Mouse (Mus musculus): Measurements from ENCODE around the gene Ooep. TPM values are rescaled to one million over a fixed set of nuclear protein-coding genes. Genes with fewer than 3 reads are reported as not detected.
"Not testable (repeated sequence)": the region's sequence is repeated elsewhere in the genome, so short reads cannot be mapped to it uniquely, and the experiment has no call there.

Gene Ooep
- polyA plus RNA-seq, 1 experiment from 2014 or later = 0.52 TPM

DNA sequence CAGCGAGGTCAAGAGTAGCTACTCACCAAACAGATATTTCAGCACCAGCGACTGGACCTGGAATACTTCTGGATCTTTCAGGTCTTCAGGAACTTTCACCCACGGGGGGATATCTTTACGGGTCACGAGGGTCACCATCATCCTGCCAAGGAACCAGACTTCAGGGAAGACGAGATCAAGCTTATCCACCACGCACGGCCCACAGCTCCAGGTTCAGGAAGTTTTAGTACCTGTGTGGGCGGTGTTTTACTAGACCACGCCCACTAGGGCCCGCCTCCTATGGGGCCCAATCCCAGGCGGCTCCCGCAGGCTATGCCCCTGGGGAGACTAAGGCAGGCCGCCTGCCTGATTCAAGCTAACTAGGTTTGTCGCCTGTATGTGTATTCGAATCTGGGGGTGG is 10.6 kb downstream of the Ooep start, which contains the start of gene Dppa5a:
Gene Dppa5a (minus strand): TSS at position 219 of the 400 bp plus-strand sequence.
- not testable (repeated sequence) for H3K4me2 ChIP-seq; H3K4me3 ChIP-seq; H3K36me3 ChIP-seq; H3K27me3 ChIP-seq (replicated peaks); H3K9me3 ChIP-seq; H3K27ac ChIP-seq (replicated peaks); H3K4me1 ChIP-seq; H3K9ac ChIP-seq; ATAC-seq (ENCODE audit: extremely low read depth, insufficient number of reproducible peaks, low FRiP score, low TSS enrichment)
- 80% methylated on average over 16 of the region's 16 CpGs for WGBS

DNA sequence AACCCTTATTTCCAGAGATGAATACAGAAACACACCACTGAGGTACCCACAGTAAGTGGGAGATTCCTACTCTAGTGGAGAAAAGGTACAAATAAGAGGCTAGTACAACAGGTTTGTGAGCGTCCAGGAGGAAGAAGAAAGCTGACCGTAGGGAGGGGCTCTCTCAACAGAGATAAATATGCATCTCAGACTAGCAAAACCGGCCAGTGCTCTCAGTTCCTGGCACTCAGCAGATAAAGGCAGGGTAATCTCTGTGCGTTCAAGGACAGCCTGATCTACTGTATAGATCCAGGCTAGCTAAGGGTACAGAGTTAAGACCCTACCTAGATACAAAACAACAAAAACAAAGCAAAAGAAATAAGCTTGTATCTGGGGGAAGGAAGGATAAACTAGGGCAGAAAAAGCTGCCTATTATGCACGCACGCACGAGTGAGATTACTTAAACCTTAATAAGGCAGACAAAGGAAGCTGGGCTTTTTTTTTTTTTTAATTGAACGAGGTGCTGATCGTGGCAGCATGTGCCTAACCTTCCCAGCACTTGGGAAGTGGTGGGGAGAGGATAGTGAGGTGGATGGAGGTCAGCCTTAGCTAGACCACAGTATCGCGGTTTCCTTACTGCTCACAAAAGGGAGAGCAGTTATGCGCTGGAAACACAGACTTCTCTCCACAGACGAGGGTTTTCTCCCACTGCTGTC is 12.5 kb downstream of the Ooep start:
- 60% methylated on average over 13 of the region's 13 CpGs for WGBS

DNA sequence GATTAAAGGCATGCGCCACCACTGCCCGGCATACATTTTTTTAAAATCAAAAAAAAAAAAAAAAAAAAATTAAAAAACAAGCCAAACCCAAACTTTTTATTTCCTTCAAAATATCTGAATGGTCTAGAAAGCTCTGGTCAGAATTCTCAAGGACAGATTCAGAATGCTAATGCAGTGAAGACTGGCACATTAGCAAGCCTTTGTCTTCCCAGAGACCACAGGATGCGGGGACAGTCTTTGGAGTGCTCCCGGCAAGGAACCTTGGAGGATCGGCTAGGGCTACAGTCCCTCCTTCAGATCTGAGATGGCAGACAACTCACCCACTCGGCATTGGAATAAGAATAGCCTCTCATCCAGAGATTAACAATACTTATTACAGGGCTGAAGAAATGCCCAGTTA is 13.8 kb downstream of the Ooep start:
- ATAC-seq (ENCODE audit: extremely low read depth, insufficient number of reproducible peaks, low FRiP score, low TSS enrichment) = no peak
- H3K4me2 ChIP-seq = no peak overlapping the region
- no peaks in the 10 kb centered on the region for H3K36me3 ChIP-seq
- no peak overlapping the region for H3K9ac ChIP-seq
- H3K9me3 ChIP-seq = no peaks in the 10 kb centered on the region
- no peaks in the 10 kb centered on the region for H3K4me1 ChIP-seq
- H3K27ac ChIP-seq (replicated peaks) = no peak overlapping the region
- no peaks in the 10 kb centered on the region for H3K27me3 ChIP-seq (replicated peaks)
- no peak overlapping the region for H3K4me3 ChIP-seq
- WGBS = 80% methylated on average over 6 of the region's 6 CpGs

More for the DNA sequence above, 12.5 kb downstream of the Ooep start:
- no peak overlapping the region for H3K27ac ChIP-seq (replicated peaks)
- no peak overlapping the region for H3K4me3 ChIP-seq
- no peak overlapping the region for H3K9ac ChIP-seq
- no peaks in the 10 kb centered on the region for H3K27me3 ChIP-seq (replicated peaks)
- H3K36me3 ChIP-seq = no peaks in the 10 kb centered on the region
- no peak for ATAC-seq (ENCODE audit: extremely low read depth, insufficient number of reproducible peaks, low FRiP score, low TSS enrichment)
- no peaks in the 10 kb centered on the region for H3K9me3 ChIP-seq
- no peak overlapping the region for H3K4me2 ChIP-seq
- H3K4me1 ChIP-seq = no peaks in the 10 kb centered on the region

DNA sequence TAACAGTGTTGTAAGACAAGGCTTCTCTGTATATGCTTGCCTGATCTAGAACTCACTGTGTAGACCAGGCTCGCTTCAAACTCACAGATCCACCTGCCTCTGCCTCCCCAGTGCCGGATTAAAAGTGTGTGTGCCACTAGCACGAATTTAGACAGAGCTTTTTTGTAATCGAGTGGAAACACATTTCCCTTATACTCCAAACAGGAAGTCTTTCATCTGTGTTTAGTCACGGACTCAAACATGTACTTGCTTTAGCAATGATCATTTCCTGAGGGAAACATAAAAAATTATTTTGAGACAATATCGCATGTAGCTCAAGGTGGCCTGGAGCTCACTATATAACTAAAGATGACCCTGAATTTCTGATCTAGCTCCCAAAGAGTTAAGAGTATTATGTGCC is 15.2 kb downstream of the Ooep start:
- no peaks in the 10 kb centered on the region for H3K36me3 ChIP-seq
- no peaks in the 10 kb centered on the region for H3K27me3 ChIP-seq (replicated peaks)
- no peak overlapping the region for H3K27ac ChIP-seq (replicated peaks)
- 64% methylated on average over 6 of the region's 6 CpGs for WGBS
- no peak overlapping the region for H3K9ac ChIP-seq
- ATAC-seq (ENCODE audit: extremely low read depth, insufficient number of reproducible peaks, low FRiP score, low TSS enrichment) = no peak
- no peak overlapping the region for H3K4me2 ChIP-seq
- H3K4me3 ChIP-seq = no peak overlapping the region
- H3K9me3 ChIP-seq = no peaks in the 10 kb centered on the region
- no peaks in the 10 kb centered on the region for H3K4me1 ChIP-seq

DNA sequence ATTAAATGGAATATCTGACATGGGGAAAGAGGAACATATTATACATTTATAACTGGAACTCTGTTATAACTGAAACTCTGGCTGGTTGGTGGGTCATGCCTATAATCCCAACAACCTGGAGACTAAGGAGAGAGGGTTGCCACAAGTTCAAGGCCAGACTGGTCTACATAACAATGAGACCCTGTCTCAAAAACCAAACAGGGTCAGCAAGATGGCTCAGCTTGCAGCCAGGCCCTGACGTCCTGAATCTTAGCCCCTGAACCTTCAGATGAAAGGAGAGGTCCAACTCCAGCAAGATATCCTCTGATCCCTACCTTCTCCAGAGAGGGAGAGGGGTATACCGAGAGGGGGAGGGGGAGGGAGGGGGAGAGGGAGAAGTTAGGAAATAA is 18.0 kb downstream of the Ooep start:
- no peaks in the 10 kb centered on the region for H3K4me1 ChIP-seq
- H3K4me3 ChIP-seq = no peak overlapping the region
- H3K27ac ChIP-seq (replicated peaks) = no peak overlapping the region
- no peaks in the 10 kb centered on the region for H3K36me3 ChIP-seq
- no peaks in the 10 kb centered on the region for H3K9me3 ChIP-seq
- no peak overlapping the region for H3K4me2 ChIP-seq
- no peak overlapping the region for H3K9ac ChIP-seq
- no peaks in the 10 kb centered on the region for H3K27me3 ChIP-seq (replicated peaks)
- no peak for ATAC-seq (ENCODE audit: extremely low read depth, insufficient number of reproducible peaks, low FRiP score, low TSS enrichment)
- 34% methylated on average over 2 of the region's 2 CpGs for WGBS

DNA sequence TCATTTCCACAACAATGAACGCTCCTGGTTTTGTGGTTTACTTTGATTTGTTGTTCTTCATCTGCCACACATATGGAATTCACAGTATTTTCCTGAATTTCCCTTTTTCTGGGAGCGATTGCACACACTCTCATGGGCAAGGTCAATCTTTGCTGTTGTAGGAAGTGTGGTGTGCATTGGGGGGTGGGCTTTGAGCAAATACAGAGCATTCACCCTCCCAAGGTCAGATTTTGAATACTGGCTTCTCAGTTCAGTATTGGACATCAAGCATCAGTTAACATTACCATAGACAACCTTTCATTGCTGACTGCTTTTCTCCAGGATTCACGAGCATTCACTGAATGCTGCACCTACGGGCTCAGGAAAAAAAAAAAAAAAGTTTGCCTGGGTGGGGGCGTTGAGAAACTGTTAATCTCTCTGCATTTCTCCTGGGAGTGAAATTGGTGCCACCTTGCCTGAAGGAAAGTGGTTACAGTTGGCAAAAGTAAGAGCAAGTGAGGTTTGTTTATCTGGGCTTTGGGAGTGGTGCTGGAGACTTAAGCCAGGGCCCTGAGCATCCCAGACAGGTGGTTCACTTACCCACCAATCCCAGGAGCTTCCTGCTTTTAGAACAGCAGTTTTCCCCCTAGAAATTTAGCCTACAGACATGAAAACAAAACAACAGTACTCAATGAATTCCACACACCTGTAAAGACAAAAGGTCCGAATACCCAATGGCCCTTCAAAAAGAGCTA is 18.6 kb downstream of the Ooep start:
- ATAC-seq (ENCODE audit: extremely low read depth, insufficient number of reproducible peaks, low FRiP score, low TSS enrichment) = no peak
- no peak overlapping the region for H3K9ac ChIP-seq
- no peak overlapping the region for H3K4me2 ChIP-seq
- H3K27me3 ChIP-seq (replicated peaks) = no peaks in the 10 kb centered on the region
- H3K27ac ChIP-seq (replicated peaks) = no peak overlapping the region
- no peaks in the 10 kb centered on the region for H3K36me3 ChIP-seq
- H3K4me1 ChIP-seq = no peaks in the 10 kb centered on the region
- WGBS = 73% methylated on average over 6 of the region's 6 CpGs
- H3K9me3 ChIP-seq = no peaks in the 10 kb centered on the region
- no peak overlapping the region for H3K4me3 ChIP-seq

DNA sequence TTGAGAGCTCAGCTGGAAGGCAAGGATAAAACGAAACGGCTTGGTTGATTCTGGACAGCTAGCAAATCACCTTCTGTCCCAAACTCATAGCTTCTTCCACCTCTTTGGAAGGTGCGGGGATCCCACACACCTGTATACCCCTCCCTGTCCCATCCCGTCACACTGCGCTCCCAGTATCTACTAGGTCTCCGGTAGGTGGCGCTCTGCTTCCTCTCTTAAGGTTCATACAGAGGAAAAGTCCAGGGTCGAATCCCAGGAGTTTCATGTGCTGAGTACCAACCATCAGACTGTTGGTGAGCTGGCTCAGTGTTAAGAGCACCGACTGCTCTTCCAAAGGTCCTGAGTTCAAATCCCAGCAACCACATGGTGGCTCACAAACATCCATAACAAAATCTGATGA is 20.5 kb downstream of the Ooep start:
- Histone ChIP-seq H3K36me3 (no peaks in the 10 kb centered on the region), H3K4me2 (no peak overlapping the region), H3K9ac (no peak overlapping the region), H3K9me3 (no peaks in the 10 kb centered on the region), H3K4me1 (no peaks in the 10 kb centered on the region), H3K27ac (replicated peaks) (no peak overlapping the region), H3K27me3 (replicated peaks) (no peaks in the 10 kb centered on the region), H3K4me3 (no peak overlapping the region)
- no peak for ATAC-seq (ENCODE audit: extremely low read depth, insufficient number of reproducible peaks, low FRiP score, low TSS enrichment)
- 12% methylated on average over 9 of the region's 9 CpGs for whole genome bisulfite sequencing

DNA sequence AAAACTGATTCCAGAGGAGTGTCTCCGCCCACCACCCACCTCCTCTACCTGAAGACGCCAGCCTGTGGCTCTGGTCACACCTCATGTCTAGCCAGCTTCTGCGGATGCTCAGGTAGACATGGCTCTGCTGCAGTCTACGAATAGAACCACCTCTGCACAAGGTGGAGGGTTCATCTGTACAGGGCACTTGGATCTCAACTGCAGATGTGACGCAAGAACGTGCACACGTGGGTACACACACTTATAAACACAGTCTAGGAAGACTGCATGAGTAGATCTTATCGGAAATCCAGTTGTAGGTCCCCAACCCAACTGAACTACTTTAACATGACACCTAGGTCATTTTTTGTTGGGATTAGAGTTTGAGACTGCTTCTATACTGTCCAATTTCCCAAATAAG is 22.9 kb downstream of the Ooep start, which contains the start of gene Gsta2:
Gene Gsta2 (minus strand): TSS at position 178 of the 400 bp plus-strand sequence.
- WGBS = 82% methylated on average over 8 of the region's 8 CpGs
- H3K9ac ChIP-seq = no peak within 1 kb of the TSS
- no peaks in the 10 kb centered on the region for H3K9me3 ChIP-seq
- no peak within 1 kb of the TSS for H3K27ac ChIP-seq (replicated peaks)
- H3K4me2 ChIP-seq = no peak within 1 kb of the TSS
- no peak within 1 kb of the TSS for H3K4me3 ChIP-seq
- no peaks in the 10 kb centered on the region for H3K27me3 ChIP-seq (replicated peaks)
- no peak for ATAC-seq (ENCODE audit: extremely low read depth, insufficient number of reproducible peaks, low FRiP score, low TSS enrichment)
- H3K36me3 ChIP-seq = no peaks in the 10 kb centered on the region
- H3K4me1 ChIP-seq = no peaks in the 10 kb centered on the region

DNA sequence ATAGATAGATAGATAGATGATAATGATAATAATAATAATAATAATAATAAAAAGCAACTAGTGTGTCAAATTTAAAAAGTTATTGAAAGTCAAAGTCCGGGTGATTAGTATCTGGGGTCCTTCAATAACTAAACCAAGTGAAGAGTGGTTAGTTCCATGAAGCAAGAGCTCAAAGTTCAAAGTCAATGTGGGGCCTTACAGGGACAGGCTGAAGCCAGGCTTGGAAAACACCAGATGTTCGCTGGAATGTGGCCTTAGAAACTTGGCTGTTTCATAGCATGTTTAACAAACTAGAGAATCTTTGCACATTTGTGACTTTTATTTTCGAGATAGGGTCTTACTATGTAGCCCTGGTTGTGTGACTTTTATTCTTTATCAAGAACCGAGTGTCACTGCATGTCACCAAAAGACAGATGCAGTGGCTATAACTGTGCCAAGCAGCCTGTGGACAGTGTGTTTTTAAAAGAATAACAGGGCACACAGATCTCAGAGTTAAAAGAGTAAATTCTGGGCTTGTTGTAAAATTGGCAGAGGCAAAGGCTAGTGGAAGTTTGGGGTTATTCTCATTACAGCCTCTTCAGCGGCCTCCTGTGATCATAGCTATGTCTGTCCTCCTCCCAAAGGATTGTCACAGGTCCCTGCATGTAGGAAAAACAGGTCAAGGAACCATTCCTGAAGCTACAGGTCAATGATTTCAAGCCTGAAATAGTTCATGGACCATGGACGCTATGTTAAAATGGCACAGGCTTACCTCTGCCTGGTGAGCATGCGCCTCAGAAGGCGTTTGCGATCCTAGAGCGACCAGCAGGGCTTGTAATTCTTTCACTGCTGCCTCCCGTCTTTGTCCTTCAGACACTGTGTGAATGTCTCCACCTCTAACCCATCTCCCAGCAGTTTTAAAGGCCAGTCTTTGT is 23.6 kb downstream of the Ooep start:
- Histone ChIP-seq H3K4me3 (no peak overlapping the region), H3K27me3 (replicated peaks) (no peaks in the 10 kb centered on the region), H3K36me3 (no peaks in the 10 kb centered on the region), H3K27ac (replicated peaks) (no peak overlapping the region), H3K9ac (no peak overlapping the region), H3K4me1 (no peaks in the 10 kb centered on the region), H3K4me2 (no peak overlapping the region), H3K9me3 (no peaks in the 10 kb centered on the region)
- no peak for ATAC-seq (ENCODE audit: extremely low read depth, insufficient number of reproducible peaks, low FRiP score, low TSS enrichment)
- 70% methylated on average over 11 of the region's 11 CpGs for WGBS

DNA sequence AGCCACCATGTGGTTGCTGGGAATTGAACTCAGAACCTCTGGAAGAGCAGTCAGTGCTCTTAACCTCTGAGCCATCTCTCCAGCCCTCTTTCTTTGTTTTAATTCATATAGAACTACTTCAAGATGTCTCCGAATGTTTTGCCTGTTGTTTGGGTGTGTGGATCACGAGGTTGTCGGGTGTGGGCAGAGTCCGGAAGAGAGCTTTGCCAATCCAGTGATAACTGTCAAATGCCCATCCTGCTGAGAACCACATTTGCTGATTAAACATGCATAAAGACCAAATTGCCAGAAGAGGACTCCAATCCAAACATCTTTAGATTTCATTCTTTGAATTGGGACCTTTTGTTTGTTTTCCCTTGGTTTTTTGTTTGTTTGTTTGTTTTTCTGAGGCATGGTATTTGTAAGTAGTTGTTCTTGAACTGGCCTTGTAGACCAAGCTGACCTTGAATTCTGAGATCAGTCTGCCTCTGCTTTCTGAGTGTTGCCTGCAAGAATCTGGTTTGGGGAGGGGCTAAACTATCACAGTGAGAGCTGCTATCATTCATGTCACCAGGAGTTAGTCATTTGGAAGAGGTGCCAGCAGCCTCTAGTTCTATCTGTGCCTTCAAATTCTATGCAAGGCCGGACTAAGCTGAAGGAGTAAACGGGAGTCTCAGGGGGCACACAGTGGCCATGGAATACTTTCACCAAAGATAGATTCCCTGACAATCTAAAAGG is 26.9 kb downstream of the Ooep start:
- H3K27ac ChIP-seq (replicated peaks) = no peak overlapping the region
- H3K4me1 ChIP-seq = no peaks in the 10 kb centered on the region
- ATAC-seq (ENCODE audit: extremely low read depth, insufficient number of reproducible peaks, low FRiP score, low TSS enrichment) = no peak
- no peak overlapping the region for H3K4me3 ChIP-seq
- no peaks in the 10 kb centered on the region for H3K27me3 ChIP-seq (replicated peaks)
- 62% methylated on average over 6 of the region's 6 CpGs for WGBS
- H3K4me2 ChIP-seq = no peak overlapping the region
- no peak overlapping the region for H3K9ac ChIP-seq
- H3K9me3 ChIP-seq = no peaks in the 10 kb centered on the region
- no peaks in the 10 kb centered on the region for H3K36me3 ChIP-seq

DNA sequence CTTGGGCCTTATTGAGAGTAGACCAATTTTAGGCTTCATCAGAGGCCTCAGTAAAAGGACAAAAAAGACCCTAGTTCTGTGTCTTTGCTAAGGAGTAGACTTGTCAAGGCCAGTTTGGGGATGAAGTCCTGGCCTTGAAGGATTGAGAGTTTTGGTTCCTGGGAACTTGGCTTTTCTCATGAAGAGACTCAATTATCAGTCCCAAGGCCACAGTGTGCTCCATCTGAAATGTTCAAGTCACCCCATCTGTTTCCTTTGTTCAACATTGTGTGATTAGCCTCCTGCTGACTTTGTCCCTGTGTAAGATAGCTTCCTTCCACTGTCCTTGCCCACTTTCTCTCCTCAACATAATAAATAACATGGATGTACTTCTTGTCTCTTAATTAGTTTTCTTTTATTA is 28.5 kb downstream of the Ooep start:
- not testable (repeated sequence) for H3K4me3 ChIP-seq

More for the DNA sequence above, 28.5 kb downstream of the Ooep start:
- not testable (repeated sequence) for H3K36me3 ChIP-seq; H3K27me3 ChIP-seq (replicated peaks); H3K4me1 ChIP-seq; H3K9ac ChIP-seq; H3K9me3 ChIP-seq; H3K4me2 ChIP-seq; ATAC-seq (ENCODE audit: extremely low read depth, insufficient number of reproducible peaks, low FRiP score, low TSS enrichment); H3K27ac ChIP-seq (replicated peaks)

Data from heart, embryonic 13.5 days (tissue).